27 mouse cellular contexts compared by ENCODE assay signal in genomic region chr19:6314513-6314912, GRCm38 (mm10). TPM values are rescaled to one million over a fixed set of nuclear protein-coding genes. Genes with fewer than 3 reads are reported as not detected.
DNase-seq lines count a peak whose midpoint lies in the region; ATAC-seq and TF ChIP-seq lines count a peak whose summit lies in the region.
"Had no signal": no experiment of that assay in that cellular context is flagged by ENCODE, and none has a peak within 500 bp of the region (broad histone marks: within the 10 kb centered on the region; RNA-seq: fewer than 3 reads in every experiment).

No protein-coding gene starts in this region.

- no peak overlapping the region for H3K4me3 ChIP-seq in cerebellum, adult 2 months (replicated peaks; ENCODE audit: insufficient read depth, low read depth, low read length)
- peak overlapping the region; percentile 6; the same call in 1 of the 2 replicates for H3K4me3 ChIP-seq in embryonic facial prominence, embryonic 10.5 days
- no peak overlapping the region for H3K4me3 ChIP-seq in lung, postnatal 0 days (ENCODE audit: low read depth, low read length)
- no peak overlapping the region for H3K4me3 ChIP-seq in heart, embryonic 10.5 days
- H3K4me3 ChIP-seq: embryonic facial prominence, embryonic 12.5 days; hindbrain, embryonic 12.5 days; intestine, embryonic 15.5 days; liver, embryonic 15.5 days; stomach, embryonic 15.5 days had no signal

- no peaks in the 10 kb centered on the region for H3K9me3 ChIP-seq in embryonic facial prominence, embryonic 10.5 days
- H3K9me3 ChIP-seq in lung, postnatal 0 days (ENCODE audit: low read length), result no peaks in the 10 kb centered on the region
- H3K9me3 ChIP-seq in heart, embryonic 10.5 days, result no peaks in the 10 kb centered on the region
- H3K9me3 ChIP-seq: embryonic facial prominence, embryonic 12.5 days; G1E; hindbrain, embryonic 12.5 days; intestine, embryonic 15.5 days; liver, embryonic 15.5 days; stomach, embryonic 15.5 days had no signal

- peaks cover 85% of the 10 kb centered on the region for H3K36me3 ChIP-seq in embryonic facial prominence, embryonic 10.5 days (replicated peaks)
- H3K36me3 ChIP-seq in lung, postnatal 0 days (ENCODE audit: insufficient read depth, low read length), result peaks cover 42% of the 10 kb centered on the region
- H3K36me3 ChIP-seq in heart, embryonic 10.5 days, result peaks cover 93% of the 10 kb centered on the region

- no peak for TF ChIP-seq CTCF in cerebellum, adult 2 months (IDR thresholded peaks at IDR 0.05; ENCODE audit: borderline replicate concordance, insufficient read depth, low read depth, low read length)
- TF ChIP-seq CTCF in lung, postnatal 0 days (IDR thresholded peaks at IDR 0.05), result peak; percentile 24

- WGBS in cerebellum, adult 2 months, result 20% methylated on average over 8 of the region's 8 CpGs
- 85% methylated on average over 8 of the region's 8 CpGs for WGBS in embryonic facial prominence, embryonic 10.5 days
- 49% methylated on average over 8 of the region's 8 CpGs for WGBS in lung, postnatal 0 days
- WGBS in heart, embryonic 10.5 days, result 75% methylated on average over 8 of the region's 8 CpGs

- TF ChIP-seq EP300 in lung, postnatal 0 days (IDR thresholded peaks at IDR 0.05), result no peak

- no peak overlapping the region for H3K9ac ChIP-seq in lung, postnatal 0 days (replicated peaks; ENCODE audit: low read depth)
- H3K9ac ChIP-seq: hindbrain, embryonic 12.5 days; intestine, embryonic 15.5 days; liver, embryonic 15.5 days; stomach, embryonic 15.5 days had no signal

- no peak for TF ChIP-seq POLR2A in cerebellum, adult 2 months (IDR thresholded peaks at IDR 0.05; ENCODE audit: borderline replicate concordance, insufficient read depth, low read length)

- peak in 1 of 2 experiments; percentile 54 for DNase-seq in cerebellum, adult 2 months
- DNase-seq in left cerebral cortex, postnatal 4 days, result peak; percentile 32
- no peak for DNase-seq in left cerebral cortex, postnatal 14 days (ENCODE audit: low spot score in 2 of 2)
- DNase-seq in embryonic facial prominence, embryonic 10.5 days (ENCODE audit: low spot score), result no peak
- peak; percentile 89 for DNase-seq in lung, postnatal 0 days (ENCODE audit: low spot score)
- no peak for DNase-seq in kidney, adult 11 months
- no peak for DNase-seq in heart, embryonic 10.5 days (ENCODE audit: low spot score)
- DNase-seq: adrenal gland, adult 8-10 months; gastrocnemius, postnatal 25 days; heart, adult 11 months; heart, postnatal 36 days; kidney, adult 9 months; kidney, postnatal 10 days; layer of hippocampus, adult 9-11 months; midbrain, embryonic 14.5 days; right cerebral cortex, postnatal 25 days; thymus, postnatal 14 days had no signal

- H3K27ac ChIP-seq in cerebellum, adult 2 months (ENCODE audit: insufficient read depth, low read length), result peak overlapping the region; percentile 85
- H3K27ac ChIP-seq in embryonic facial prominence, embryonic 10.5 days (replicated peaks), result no peak overlapping the region
- peak overlapping the region; percentile 72 for H3K27ac ChIP-seq in lung, postnatal 0 days (ENCODE audit: low read length)
- H3K27ac ChIP-seq in heart, embryonic 10.5 days, result no peak overlapping the region
- H3K27ac ChIP-seq: embryonic facial prominence, embryonic 12.5 days; hindbrain, embryonic 12.5 days; hindbrain, postnatal 0 days; intestine, embryonic 15.5 days; liver, embryonic 15.5 days; stomach, embryonic 15.5 days had no signal

- intact Hi-C loops in left cerebral cortex, postnatal 4 days (cut with DNase I), result no loop called here
- intact Hi-C loops in left cerebral cortex, postnatal 14 days (cut with DNase I), result no loop called here

- peaks cover 53% of the 10 kb centered on the region for H3K4me1 ChIP-seq in cerebellum, adult 2 months (ENCODE audit: control insufficient read depth, insufficient read depth, low read length)
- no peaks in the 10 kb centered on the region for H3K4me1 ChIP-seq in embryonic facial prominence, embryonic 10.5 days
- no peaks in the 10 kb centered on the region for H3K4me1 ChIP-seq in lung, postnatal 0 days (ENCODE audit: insufficient read depth, low read depth, low read length)
- peaks cover 16% of the 10 kb centered on the region for H3K4me1 ChIP-seq in heart, embryonic 10.5 days
- H3K4me1 ChIP-seq: embryonic facial prominence, embryonic 12.5 days; hindbrain, embryonic 12.5 days; intestine, embryonic 15.5 days; liver, embryonic 15.5 days; stomach, embryonic 15.5 days had no signal

- H3K4me2 ChIP-seq in lung, postnatal 0 days (replicated peaks; ENCODE audit: low read depth, low read length), result no peak overlapping the region
- H3K4me2 ChIP-seq: embryonic facial prominence, embryonic 12.5 days; heart, embryonic 11.5 days; hindbrain, embryonic 12.5 days; intestine, embryonic 15.5 days; liver, embryonic 15.5 days; stomach, embryonic 15.5 days had no signal

- no peaks in the 10 kb centered on the region for H3K27me3 ChIP-seq in cerebellum, adult 2 months (ENCODE audit: control insufficient read depth, insufficient read depth, low read length)
- H3K27me3 ChIP-seq in embryonic facial prominence, embryonic 10.5 days (replicated peaks; ENCODE audit: low read depth, poor library complexity, severe bottlenecking), result no peaks in the 10 kb centered on the region
- no peaks in the 10 kb centered on the region for H3K27me3 ChIP-seq in lung, postnatal 0 days (replicated peaks; ENCODE audit: insufficient read depth, low read length)
- H3K27me3 ChIP-seq in heart, embryonic 10.5 days (ENCODE audit: insufficient read depth, poor library complexity, severe bottlenecking), result no peaks in the 10 kb centered on the region
- H3K27me3 ChIP-seq: embryonic facial prominence, embryonic 12.5 days; hindbrain, embryonic 12.5 days; intestine, embryonic 15.5 days; liver, embryonic 15.5 days; stomach, embryonic 15.5 days had no signal

- ATAC-seq in cerebellum, adult (ENCODE audit: insufficient number of reproducible peaks, low FRiP score, low TSS enrichment), result no peak
- peak; percentile 90 for ATAC-seq in lung, postnatal 0 days
- ATAC-seq: forebrain, embryonic 14.5 days; hindbrain, postnatal 0 days; intestine, embryonic 15.5 days had no signal

RNA-seq across cellular contexts. Expression of gene Cdc42bpg, which starts 8.3 kb away (rescaled TPM):
- 33.1 and 36.5 TPM in 2 replicates for polyA plus RNA-seq in cerebellum, adult 2 months (2012; rRNA removed)
- 1 to 10 TPM; 5.0 to 5.7 TPM for total RNA-seq in left cerebral cortex, postnatal 4 days (2021)
- total RNA-seq in left cerebral cortex, postnatal 14 days (2021), result 1 to 10 TPM; 2.7 to 3.1 TPM
- 0.12 and 0.39 TPM in 2 replicates for polyA plus RNA-seq in embryonic facial prominence, embryonic 10.5 days (2016; fragmentation: Nextera tagmentation; extraction: Ambion mirVana)
- polyA plus RNA-seq in lung, postnatal 0 days (2015; fragmentation: Nextera tagmentation; extraction: Ambion mirVana), result 2.8 and 3.2 TPM in 2 replicates
- 0.33 and 0.38 TPM in 2 replicates for polyA plus RNA-seq in heart, embryonic 10.5 days (2016; fragmentation: Nextera tagmentation; extraction: Ambion mirVana)

RNA-seq across cellular contexts. Expression of gene Men1, which starts 20.3 kb away (rescaled TPM):
- 84.1 and 85.5 TPM in 2 replicates for polyA plus RNA-seq in cerebellum, adult 2 months (2012; rRNA removed)
- total RNA-seq in left cerebral cortex, postnatal 4 days (2021), result 10 to 100 TPM; 81.1 to 81.4 TPM
- total RNA-seq in left cerebral cortex, postnatal 14 days (2021), result 10 to 100 TPM; 64.9 to 70.7 TPM
- 122 and 130 TPM in 2 replicates for polyA plus RNA-seq in embryonic facial prominence, embryonic 10.5 days (2016; fragmentation: Nextera tagmentation; extraction: Ambion mirVana)
- polyA plus RNA-seq in lung, postnatal 0 days (2015; fragmentation: Nextera tagmentation; extraction: Ambion mirVana), result 42.1 and 42.7 TPM in 2 replicates
- 67.2 and 80.8 TPM in 2 replicates for polyA plus RNA-seq in heart, embryonic 10.5 days (2016; fragmentation: Nextera tagmentation; extraction: Ambion mirVana)

RNA-seq across cellular contexts. Expression of gene Map4k2, which starts 26.4 kb away (rescaled TPM):
- 317 and 326 TPM in 2 replicates for polyA plus RNA-seq in cerebellum, adult 2 months (2012; rRNA removed)
- total RNA-seq in left cerebral cortex, postnatal 4 days (2021), result 100 to 1,000 TPM in 1 of 2 experiments, 10 to 100 TPM in 1; 91.7 to 102 TPM
- total RNA-seq in left cerebral cortex, postnatal 14 days (2021), result 10 to 100 TPM; 60.0 to 75.9 TPM
- 11.0 and 14.0 TPM in 2 replicates for polyA plus RNA-seq in embryonic facial prominence, embryonic 10.5 days (2016; fragmentation: Nextera tagmentation; extraction: Ambion mirVana)
- polyA plus RNA-seq in lung, postnatal 0 days (2015; fragmentation: Nextera tagmentation; extraction: Ambion mirVana), result 22.5 and 25.0 TPM in 2 replicates
- polyA plus RNA-seq in heart, embryonic 10.5 days (2016; fragmentation: Nextera tagmentation; extraction: Ambion mirVana), result 12.5 and 15.0 TPM in 2 replicates

RNA-seq across cellular contexts. Expression of gene Ehd1, which starts 38.0 kb away (rescaled TPM):
- 168 and 220 TPM in 2 replicates for polyA plus RNA-seq in cerebellum, adult 2 months (2012; rRNA removed)
- 10 to 100 TPM; 87.1 to 87.7 TPM for total RNA-seq in left cerebral cortex, postnatal 4 days (2021)
- 10 to 100 TPM; 44.2 to 51.7 TPM for total RNA-seq in left cerebral cortex, postnatal 14 days (2021)
- polyA plus RNA-seq in embryonic facial prominence, embryonic 10.5 days (2016; fragmentation: Nextera tagmentation; extraction: Ambion mirVana), result 81.8 and 83.5 TPM in 2 replicates
- polyA plus RNA-seq in lung, postnatal 0 days (2015; fragmentation: Nextera tagmentation; extraction: Ambion mirVana), result 115 and 119 TPM in 2 replicates
- 89.6 and 101 TPM in 2 replicates for polyA plus RNA-seq in heart, embryonic 10.5 days (2016; fragmentation: Nextera tagmentation; extraction: Ambion mirVana)

RNA-seq across cellular contexts. Expression of gene Sf1, which starts 49.0 kb away (rescaled TPM):
- polyA plus RNA-seq in cerebellum, adult 2 months (2012; rRNA removed), result 175 and 196 TPM in 2 replicates
- 100 to 1,000 TPM; 231 to 244 TPM for total RNA-seq in left cerebral cortex, postnatal 4 days (2021)
- total RNA-seq in left cerebral cortex, postnatal 14 days (2021), result 100 to 1,000 TPM; 185 to 186 TPM
- 185 and 205 TPM in 2 replicates for polyA plus RNA-seq in embryonic facial prominence, embryonic 10.5 days (2016; fragmentation: Nextera tagmentation; extraction: Ambion mirVana)
- 48.1 and 49.5 TPM in 2 replicates for polyA plus RNA-seq in lung, postnatal 0 days (2015; fragmentation: Nextera tagmentation; extraction: Ambion mirVana)
- 129 and 146 TPM in 2 replicates for polyA plus RNA-seq in heart, embryonic 10.5 days (2016; fragmentation: Nextera tagmentation; extraction: Ambion mirVana)

Comparison
In these comparisons a context has a peak if more than half of its experiments do, and no peak if none do; other contexts are left out.
1. DNase-seq: peak in left cerebral cortex, postnatal 4 days (single experiment) and lung, postnatal 0 days (single experiment); none in left cerebral cortex, postnatal 14 days (0 of 2), embryonic facial prominence, embryonic 10.5 days (single experiment), kidney, adult 11 months (single experiment) and heart, embryonic 10.5 days (single experiment).
2. H3K27ac ChIP-seq: peak in cerebellum, adult 2 months (single experiment) and lung, postnatal 0 days (single experiment); none in embryonic facial prominence, embryonic 10.5 days (single experiment) and heart, embryonic 10.5 days (single experiment).
3. RNA of gene Map4k2, which starts 26.4 kb away (polyA plus RNA-seq): 317 to 326 TPM in cerebellum, adult 2 months; 22.5 to 25.0 TPM in lung, postnatal 0 days, 12.5 to 15.0 TPM in heart, embryonic 10.5 days and 11.0 to 14.0 TPM in embryonic facial prominence, embryonic 10.5 days; every median in the first group is over 10 times any median in the second.